Mouse (Mus musculus): ENCODE measurements around the gene Eif1ax.
"Not testable (repeated sequence)": the region's sequence is repeated elsewhere in the genome, so short reads cannot be mapped to it uniquely, and the experiment has no call there.

The Eif1ax gene

GRCm38 (mm10) chrX:159371831-159372752 lies at the start of gene Eif1ax:
Eif1ax (plus strand) TSS chrX:159372178.
- DNase-seq (ENCODE audit: low spot score in 2 of 2), result peak; percentile 37 to 52

GRCm38 (mm10) chrX:159364506-159364905 lies 7.5 kb upstream of the Eif1ax start:
- DNase-seq (ENCODE audit: low spot score in 2 of 2), result no peak

GRCm38 (mm10) chrX:159372753-159373144 lies 771 bp downstream of the Eif1ax start:
- DNase-seq (ENCODE audit: low spot score in 2 of 2), result no peak

- no peak for DNase-seq (ENCODE audit: low spot score in 2 of 2)
Measured at GRCm38 (mm10) chrX:159387105-159387504, 15.1 kb downstream of the Eif1ax start.

- no peak for DNase-seq (ENCODE audit: low spot score in 2 of 2)
Measured at GRCm38 (mm10) chrX:159388953-159389352, 17.0 kb downstream of the Eif1ax start.

- no peak for DNase-seq (ENCODE audit: low spot score in 2 of 2)
Measured at GRCm38 (mm10) chrX:159390347-159390962, 18.5 kb downstream of the Eif1ax start.

- DNase-seq (ENCODE audit: low spot score in 2 of 2), result no peak
Measured at GRCm38 (mm10) chrX:159391239-159391638, 19.3 kb downstream of the Eif1ax start.

GRCm38 (mm10) chrX:159409253-159409652 lies 37.3 kb downstream of the Eif1ax start:
- no peak for DNase-seq (ENCODE audit: low spot score in 2 of 2)

GRCm38 (mm10) chrX:159414130-159414828 lies 42.3 kb downstream of the Eif1ax start, which contains the start of gene Map7d2:
Map7d2 (plus strand) TSS chrX:159414572.
- DNase-seq (ENCODE audit: low spot score in 2 of 2), result peak; percentile 15 to 31

- DNase-seq (ENCODE audit: low spot score in 2 of 2), result peak; percentile 8 to 10
Measured at GRCm38 (mm10) chrX:159414829-159415673, 43.1 kb downstream of the Eif1ax start.

GRCm38 (mm10) chrX:159430507-159430906 lies 58.5 kb downstream of the Eif1ax start:
- DNase-seq (ENCODE audit: low spot score in 2 of 2), result not testable (repeated sequence)

All from frontal cortex, postnatal 14 days (tissue).